Mouse (Mus musculus): ENCODE data around the gene Arap1.

Gene Arap1

DNA sequence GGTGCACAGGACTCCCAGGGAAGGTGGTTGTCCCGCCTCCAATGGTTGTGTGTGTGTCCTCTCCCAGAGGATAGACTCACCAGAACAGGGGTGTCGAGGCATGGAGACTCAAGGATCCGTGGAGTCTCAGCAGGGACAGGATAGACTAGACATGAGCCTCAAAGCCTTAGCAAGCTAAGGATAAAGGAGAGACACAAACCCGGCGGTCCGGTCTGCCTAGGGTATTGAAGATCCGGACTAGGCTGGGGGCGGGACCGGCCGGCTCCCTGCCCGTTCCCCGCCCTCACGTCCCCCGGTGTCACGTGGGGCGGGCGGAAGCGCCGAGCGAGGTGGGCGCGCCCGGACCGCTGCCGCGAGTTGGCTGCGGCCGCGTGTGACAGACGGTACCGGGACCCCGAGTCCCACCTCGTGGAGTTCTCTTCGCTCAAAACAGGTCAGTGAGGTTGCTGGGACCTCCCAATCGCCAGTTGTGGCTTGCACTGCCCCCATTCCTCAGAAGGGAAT is at the start of gene Arap1:
Arap1 (plus strand) TSS at position 301 of the 504 bp plus-strand sequence.
- no peak for DNase-seq (ENCODE audit: low spot score in 2 of 2)

- no peak for DNase-seq (ENCODE audit: low spot score in 2 of 2)
These were observed 49.5 kb upstream of the Arap1 start for GRCm38 (mm10) chr7:101298375-101298774.

- DNase-seq (ENCODE audit: low spot score in 2 of 2), result no peak
These were observed 46.4 kb upstream of the Arap1 start for GRCm38 (mm10) chr7:101301361-101301880.

GRCm38 (mm10) chr7:101301881-101302456 is 45.9 kb upstream of the Arap1 start, which contains the start of gene Atg16l2:
Atg16l2 (minus strand) TSS chr7:101302251.
- DNase-seq (ENCODE audit: low spot score in 2 of 2), result peak; percentile 86 to 89

- DNase-seq (ENCODE audit: low spot score in 2 of 2), result no peak
These were observed 45.2 kb upstream of the Arap1 start for GRCm38 (mm10) chr7:101302691-101303090.

DNA sequence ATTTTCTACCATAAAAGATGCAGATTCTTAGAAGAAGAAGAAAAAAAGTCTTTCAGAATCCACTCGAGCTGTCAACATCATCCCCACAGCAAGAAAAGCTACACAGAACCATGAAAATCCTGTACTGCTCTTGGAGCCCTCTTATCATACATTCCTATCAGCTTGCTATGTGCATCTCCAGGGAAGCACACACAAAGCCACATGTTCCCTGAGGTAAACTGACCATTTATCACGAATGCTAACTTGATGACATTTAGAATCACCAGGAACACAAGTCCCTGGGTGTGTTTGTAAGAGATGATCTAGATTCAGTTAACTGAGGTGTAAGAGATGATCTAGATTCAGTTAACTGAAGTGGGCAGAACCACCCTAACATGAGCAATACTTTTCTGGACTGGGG is 41.0 kb upstream of the Arap1 start:
- DNase-seq (ENCODE audit: low spot score in 2 of 2), result no peak

- DNase-seq (ENCODE audit: low spot score in 2 of 2), result no peak
These were observed 37.9 kb upstream of the Arap1 start for GRCm38 (mm10) chr7:101309985-101310326.

- peak; percentile 96 for DNase-seq (ENCODE audit: low spot score in 2 of 2)
These were observed 37.4 kb upstream of the Arap1 start for GRCm38 (mm10) chr7:101310327-101311028.

DNA sequence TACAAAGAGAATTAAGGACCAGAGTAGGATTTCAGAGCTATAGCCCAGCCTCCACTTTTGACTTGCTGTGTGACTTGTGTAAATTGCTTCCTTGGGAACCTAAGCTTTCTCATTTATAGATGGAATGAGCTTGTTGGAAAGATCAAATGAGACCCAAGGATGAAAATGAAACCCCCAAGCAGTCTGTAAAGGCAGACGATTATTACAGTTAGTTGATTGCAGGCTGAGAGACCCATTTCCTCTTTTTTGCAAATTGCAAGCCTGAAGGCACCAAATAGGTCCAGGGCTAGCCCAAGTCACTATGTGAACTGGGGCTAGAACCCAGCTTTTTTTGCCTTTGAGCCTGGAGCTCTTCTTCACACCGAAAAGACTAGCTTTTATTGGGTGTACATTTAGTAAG is 36.8 kb upstream of the Arap1 start:
- no peak for DNase-seq (ENCODE audit: low spot score in 2 of 2)

GRCm38 (mm10) chr7:101313033-101313432 is 34.8 kb upstream of the Arap1 start:
- no peak for DNase-seq (ENCODE audit: low spot score in 2 of 2)

- DNase-seq (ENCODE audit: low spot score in 2 of 2), result no peak
These were observed 33.5 kb upstream of the Arap1 start for GRCm38 (mm10) chr7:101314396-101314795.

- no peak for DNase-seq (ENCODE audit: low spot score in 2 of 2)
These were observed 32.2 kb upstream of the Arap1 start for GRCm38 (mm10) chr7:101315699-101316098.

GRCm38 (mm10) chr7:101316591-101317001 is 31.3 kb upstream of the Arap1 start:
- no peak for DNase-seq (ENCODE audit: low spot score in 2 of 2)

DNA sequence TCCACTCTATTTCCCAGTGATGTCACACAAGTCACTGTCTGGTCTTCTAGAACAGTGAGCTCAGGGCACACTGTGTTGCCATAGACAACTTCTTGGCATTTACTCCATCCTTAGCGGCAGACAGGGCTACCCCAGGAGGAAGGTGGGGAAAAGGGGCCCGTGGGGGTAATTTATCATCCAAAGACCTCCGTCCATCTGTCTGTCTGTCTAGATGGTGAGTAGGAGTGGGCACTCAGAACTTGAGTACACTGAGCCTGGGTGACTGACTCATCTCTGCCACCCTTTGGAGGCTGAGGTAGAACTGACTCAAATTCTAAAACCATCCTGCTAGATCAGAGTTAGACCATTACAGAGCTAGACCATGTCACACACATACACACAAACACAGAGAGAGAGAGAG is 30.9 kb upstream of the Arap1 start, which contains the start of gene Stard10:
Stard10 (plus strand) TSS at position 73 of the 400 bp plus-strand sequence.
- no peak for DNase-seq (ENCODE audit: low spot score in 2 of 2)

DNA sequence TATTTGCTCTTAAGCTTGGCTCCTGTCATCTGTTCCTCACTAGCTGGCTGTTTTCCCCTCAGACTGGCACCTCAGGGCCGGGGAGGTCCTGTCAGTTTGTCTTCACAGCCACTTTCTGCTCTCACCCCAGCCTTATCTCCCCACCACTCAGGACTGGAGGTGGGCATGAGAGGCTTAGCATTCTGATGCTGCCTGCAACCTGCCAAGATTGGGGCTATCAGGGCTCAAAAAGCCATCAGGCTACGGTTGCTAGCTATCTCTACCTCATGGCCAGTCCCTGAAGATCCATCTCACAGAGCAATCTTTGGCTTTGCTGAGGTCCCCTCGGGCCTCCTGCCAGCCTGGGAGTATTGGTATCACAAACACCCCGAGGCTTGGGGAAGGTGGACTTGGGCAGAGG is 29.0 kb upstream of the Arap1 start:
- no peak for DNase-seq (ENCODE audit: low spot score in 2 of 2)

DNA sequence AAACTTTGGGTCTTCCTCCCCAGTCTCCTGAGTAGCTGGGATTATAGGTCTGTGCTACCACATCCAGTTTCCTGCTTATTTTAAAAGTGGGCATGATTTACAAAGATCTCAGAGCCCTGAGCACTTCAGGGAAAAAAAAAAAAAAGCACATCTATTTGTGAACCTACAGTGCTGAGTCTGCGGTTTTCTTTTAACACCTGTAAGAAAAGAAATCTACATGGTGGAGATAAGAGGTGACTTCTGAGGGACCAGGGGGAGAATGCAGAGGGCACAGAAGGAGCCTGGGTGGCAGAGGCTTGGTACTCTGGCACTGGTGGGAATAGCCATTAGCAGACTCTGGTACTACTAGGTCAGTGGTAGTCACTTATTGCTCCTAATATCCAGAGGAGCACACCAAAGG is 28.1 kb upstream of the Arap1 start:
- DNase-seq (ENCODE audit: low spot score in 2 of 2), result no peak

DNA sequence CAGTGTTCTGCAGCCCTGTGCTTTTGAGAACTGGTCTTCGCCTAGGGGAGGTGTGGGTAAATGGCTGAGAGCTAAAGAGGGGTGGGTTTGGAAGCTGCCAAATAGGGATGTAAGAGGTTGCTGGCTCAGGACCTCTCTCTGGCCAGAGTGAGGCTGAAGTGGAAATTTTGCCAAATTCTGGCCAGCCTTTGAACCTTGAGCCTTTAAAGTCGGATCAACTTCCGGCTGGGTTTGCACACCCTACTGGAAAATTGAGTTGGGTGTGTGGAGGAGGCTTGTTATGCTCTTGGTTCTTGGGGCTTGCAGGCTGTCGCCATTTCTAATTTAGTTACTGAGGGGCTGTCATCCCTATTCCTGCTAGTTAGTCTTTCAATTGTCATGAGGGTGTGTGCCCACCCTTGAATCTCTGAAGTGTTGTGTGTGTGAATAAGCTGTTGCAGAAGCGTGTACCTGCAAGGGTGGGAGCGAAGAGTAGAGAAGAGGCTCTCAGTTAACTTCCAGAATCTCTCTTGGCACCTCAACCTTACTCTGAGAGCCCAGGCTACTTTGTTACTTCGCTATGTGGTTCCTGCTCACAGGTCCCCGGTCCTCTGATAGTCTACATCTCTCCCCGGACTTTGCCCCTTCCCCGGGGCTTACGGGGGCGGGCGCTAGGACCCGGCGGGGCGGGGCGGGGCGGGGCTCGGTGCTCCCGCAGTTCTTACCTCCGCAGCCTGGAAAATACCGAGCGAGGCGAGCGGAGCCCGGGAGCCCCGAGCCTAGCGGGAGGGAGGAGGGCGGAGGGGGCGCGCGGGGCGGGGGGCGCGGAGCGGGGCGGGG is 27.3 kb upstream of the Arap1 start:
- DNase-seq (ENCODE audit: low spot score in 2 of 2), result peak in 1 of 2 experiments; percentile 15

GRCm38 (mm10) chr7:101321218-101321827 is 26.5 kb upstream of the Arap1 start:
- DNase-seq (ENCODE audit: low spot score in 2 of 2), result peak in 1 of 2 experiments; percentile 16

GRCm38 (mm10) chr7:101323141-101323594 is 24.7 kb upstream of the Arap1 start:
- no peak for DNase-seq (ENCODE audit: low spot score in 2 of 2)

GRCm38 (mm10) chr7:101324142-101324962 is 23.5 kb upstream of the Arap1 start:
- DNase-seq (ENCODE audit: low spot score in 2 of 2), result no peak

DNA sequence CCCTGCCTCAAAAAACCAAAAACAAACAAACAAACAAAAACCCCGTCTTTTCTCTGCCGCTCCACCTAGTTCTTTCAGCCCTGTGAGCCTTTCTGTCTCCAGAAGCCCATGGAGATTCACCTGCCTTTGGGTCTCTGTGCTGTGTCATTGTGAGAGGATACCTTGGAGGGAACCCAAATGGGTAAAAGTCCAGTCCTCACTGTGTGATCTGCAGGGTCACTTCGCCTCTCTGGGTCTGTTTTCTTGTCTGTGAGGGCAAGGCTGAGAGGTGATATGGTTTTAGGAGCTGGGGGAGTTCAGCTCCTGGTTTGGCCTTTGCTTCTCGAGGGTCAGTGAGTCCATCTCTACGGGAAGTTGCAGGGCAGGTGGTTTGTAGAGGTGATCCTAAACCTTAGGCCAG is 21.9 kb upstream of the Arap1 start:
- no peak for DNase-seq (ENCODE audit: low spot score in 2 of 2)

Data from frontal cortex, postnatal 14 days (tissue).